Mouse (Mus musculus): ENCODE data around the gene Mroh8.
"Not testable (repeated sequence)": the region's sequence is repeated elsewhere in the genome, so short reads cannot be mapped to it uniquely, and the experiment has no call there.

The Mroh8 gene

DNA sequence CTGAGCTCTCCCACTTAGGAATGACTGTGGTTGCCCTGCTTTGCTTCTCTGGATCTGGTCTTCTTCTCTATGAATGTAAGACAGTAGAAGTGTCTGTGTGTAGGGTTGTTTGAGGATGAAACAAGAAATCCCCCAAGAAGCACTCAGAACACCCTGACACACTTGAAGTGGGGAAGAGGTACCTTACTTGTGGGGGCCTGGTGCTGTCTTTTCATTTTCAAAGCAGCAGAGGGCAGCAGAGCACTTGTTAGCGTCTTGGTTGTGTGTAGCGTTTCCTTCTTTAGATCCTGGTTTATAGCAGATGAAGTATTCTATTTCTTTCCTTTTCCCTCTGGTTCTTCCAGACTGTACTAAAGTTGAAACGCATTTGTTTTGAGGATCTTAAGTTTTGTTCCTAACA lies 8.2 kb upstream of the Mroh8 start:
- peak in 1 of 2 experiments; percentile 31 for DNase-seq

DNA sequence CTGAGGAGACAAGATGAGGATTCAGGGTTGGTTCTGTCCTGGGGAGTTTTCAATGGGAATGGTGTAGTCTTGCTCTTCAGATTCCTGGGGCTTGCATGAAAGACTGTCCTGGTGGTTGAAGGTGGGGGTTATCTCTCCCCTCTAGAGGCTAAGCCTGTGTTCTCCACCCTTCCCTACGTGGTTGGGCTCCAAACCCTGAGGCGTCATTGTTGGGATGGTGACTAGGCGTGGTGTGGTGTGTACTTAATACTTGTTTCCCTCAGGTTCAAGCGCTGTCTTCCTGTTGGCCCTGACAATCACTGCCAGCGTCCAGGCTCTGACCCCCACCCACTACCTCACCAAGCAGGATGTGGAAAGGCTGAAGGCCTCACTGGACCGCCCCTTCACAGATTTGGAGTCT lies 4.0 kb upstream of the Mroh8 start:
- no peak for DNase-seq

DNA sequence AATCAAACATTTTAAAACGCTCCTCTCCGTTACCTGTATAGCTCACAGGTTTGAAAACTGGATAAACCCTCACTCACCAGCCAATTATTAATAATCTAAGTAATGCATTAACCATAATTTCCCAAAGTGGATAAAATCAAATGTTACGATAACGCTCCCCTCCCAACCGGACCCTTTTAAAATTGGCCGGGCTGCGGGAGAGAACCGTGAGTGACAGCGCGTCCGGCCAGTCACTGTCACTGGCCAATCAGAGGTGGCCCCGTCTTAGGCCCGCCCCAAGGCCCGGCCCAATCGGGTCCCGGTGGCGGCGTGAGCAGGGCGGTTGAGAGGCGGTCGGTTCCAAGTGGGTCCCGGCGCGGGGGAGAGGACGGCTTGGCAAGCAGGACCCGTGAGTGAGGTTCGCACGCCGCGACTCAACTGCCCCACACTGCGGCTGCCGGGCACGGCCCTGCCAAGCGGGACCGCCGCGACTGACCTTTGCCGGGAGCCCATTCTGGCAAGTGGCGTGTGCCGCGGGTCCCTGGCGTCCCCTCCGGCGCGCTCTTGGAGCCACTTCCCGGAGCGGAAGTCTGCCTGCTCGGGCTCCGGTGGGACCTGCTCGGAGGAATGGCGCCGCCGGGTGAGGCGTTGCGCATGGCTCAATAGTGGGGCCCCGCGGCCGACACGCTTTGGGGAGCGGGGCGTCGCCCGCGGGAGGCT lies 483 bp downstream of the Mroh8 start, which contains the start of gene Rpn2:
Gene Rpn2 (plus strand): TSS at position 301 of the 699 bp plus-strand sequence.
- peak; percentile 92 to 95 for DNase-seq

DNA sequence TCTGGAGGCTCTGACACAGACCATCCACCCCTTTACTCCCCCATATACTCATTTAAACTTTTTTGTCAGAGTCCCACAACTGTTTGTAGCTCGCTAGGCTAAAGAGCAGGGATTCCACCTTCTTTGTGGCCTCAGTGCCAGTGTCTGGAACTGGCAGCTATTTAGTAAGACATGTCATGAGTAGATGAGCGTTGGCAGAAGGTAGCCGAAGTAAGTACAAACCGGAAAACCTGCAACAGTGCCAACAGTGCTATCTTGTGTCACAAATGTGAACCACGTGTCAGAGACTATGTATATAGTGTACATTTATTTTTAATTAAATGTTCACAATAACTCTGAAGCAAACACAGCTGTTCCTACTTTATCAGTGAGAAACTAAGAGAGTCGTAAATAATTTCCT lies 15.5 kb downstream of the Mroh8 start:
- no peak for DNase-seq

DNA sequence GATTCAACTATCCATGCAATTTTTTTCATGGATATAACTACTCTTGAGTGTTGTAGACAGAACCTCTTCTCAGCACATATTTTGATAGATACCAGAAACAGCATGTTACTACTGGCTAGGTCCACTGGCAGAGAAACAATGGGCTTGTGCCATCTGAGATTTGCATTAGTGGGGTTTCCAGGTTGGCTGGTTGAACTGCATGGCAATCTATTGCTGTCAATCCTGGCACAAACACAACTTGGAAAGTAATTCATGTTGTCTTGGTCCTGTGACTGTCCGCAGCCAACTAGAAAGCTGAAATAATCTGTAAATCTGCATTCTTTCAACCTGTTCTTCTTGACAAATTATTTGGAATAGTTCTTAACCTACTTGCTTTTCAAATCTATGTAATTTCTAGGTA lies 16.2 kb downstream of the Mroh8 start:
- no peak for DNase-seq

DNA sequence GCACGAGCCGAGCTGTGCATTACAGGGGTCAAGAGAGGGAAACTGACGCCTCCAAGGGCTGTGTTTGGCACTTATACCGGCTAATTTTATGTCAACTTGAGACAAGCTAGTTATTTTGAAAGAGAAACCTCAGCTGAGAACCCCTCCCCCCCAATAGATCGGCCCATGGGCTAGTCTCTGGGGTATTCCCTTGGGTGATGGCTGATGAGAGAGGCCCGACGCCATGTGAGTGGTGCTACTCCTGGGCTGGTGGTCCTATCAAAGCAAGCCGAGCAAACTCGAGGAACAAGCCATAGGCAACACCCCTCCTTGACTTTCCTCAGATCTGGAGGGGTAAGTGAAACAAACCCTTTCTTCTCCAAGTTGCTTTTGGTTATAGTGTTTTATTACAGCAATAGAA lies 16.8 kb downstream of the Mroh8 start:
- no peak for DNase-seq

DNA sequence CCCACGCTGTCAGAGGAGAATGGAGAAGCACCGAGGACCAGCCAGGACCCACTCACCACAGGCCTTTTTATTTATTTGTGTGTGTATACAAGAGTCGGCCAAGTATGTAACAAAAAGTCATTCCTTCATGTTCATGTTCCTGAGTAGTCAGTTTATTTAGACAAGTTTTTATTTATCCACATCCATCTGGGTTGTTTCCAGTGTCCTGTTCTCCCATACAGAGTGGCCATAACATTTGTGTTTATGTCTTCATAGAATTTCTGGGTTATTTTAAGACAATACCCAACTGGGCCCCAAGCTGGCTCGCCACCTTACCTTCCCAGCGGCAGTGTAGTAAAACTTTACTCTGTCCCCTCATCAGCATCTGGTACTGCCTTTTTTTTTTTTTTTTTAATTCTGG lies 17.4 kb downstream of the Mroh8 start:
- no peak for DNase-seq

DNA sequence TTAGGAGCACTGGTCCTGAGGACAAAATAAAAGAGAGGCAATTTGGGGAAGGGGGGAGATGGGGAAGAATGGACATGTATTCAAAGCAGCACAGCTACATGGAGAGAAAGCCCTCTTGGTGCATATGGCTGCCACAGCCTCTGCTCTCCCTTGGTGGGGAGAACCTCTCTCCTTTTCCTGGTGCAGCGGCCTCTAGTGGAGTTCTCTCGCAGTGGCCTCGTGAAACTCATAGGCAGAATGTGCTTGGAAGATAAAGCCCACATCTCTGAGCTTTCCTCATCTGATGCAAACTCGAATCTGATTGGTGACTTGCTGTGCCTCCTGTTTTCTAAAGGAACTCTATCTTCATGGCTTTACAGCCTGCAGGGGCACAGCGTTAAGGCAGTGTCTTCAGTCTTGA lies 19.6 kb downstream of the Mroh8 start:
- peak; percentile 28 to 70 for DNase-seq

DNA sequence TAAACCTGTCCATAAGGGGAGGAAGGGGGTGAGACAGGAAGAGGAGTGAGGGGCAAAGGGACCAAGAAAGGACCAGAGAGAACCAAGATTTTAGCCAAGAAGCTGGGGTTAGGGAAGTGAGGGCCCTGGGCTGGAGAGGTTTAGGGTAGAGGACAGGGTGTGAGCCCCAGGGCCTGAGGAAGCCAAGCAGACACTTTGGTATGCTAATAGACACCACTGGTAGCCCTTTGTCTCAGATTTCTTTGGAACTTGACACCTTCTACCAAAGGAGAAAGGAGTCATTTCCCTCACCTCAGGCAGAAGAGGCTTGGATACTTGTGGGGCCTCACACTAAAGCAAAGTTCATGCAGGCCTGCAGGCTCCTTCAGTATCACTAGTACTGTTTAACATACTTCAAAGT lies 31.2 kb downstream of the Mroh8 start:
- no peak for DNase-seq

GRCm38 (mm10) chr2:157245603-157246002 lies 33.7 kb downstream of the Mroh8 start:
- DNase-seq, result no peak

DNA sequence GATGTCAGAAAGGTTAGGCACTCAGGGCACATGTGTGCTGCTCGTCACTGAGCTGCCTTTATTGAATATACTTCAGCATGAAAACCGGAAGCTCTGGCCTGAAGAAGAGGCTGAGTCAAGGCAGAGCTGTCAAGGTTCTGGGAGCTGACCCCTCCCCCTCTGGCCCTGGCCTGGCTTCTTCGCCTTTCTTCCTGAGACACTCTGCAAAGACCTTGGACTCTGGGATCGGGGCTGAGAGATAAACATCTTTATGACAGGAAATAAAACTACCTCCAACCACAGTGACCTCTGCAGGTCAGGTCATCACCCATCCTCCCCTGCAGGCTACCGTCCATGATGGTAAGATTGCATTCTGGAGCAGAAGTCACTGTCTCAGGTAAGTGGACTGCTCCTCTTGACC lies 34.3 kb downstream of the Mroh8 start:
- DNase-seq, result no peak

- DNase-seq, result no peak
Observed at GRCm38 (mm10) chr2:157235946-157236345, 43.4 kb downstream of the Mroh8 start.

GRCm38 (mm10) chr2:157221916-157222315 lies 57.4 kb downstream of the Mroh8 start:
- DNase-seq, result not testable (repeated sequence)

DNA sequence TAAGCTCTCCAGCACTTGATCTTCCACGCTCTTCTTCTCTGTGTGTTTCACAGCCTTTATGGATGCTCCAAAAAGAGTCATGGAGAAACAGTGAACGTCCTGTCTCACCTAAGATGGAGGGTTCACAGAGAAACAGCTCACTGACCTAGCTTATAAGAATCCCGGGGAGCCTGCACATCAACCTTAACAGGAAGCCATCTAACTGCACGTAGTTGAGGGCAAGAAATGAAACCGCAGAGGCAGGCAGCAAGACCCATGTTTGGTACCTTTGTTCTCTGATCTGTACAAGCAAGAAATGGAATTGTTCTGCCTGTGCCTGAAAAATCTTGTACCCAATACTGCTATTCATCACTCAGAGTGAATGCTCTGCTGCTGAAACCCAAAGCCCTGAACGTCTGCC lies 59.2 kb downstream of the Mroh8 start:
- DNase-seq, result no peak

DNA sequence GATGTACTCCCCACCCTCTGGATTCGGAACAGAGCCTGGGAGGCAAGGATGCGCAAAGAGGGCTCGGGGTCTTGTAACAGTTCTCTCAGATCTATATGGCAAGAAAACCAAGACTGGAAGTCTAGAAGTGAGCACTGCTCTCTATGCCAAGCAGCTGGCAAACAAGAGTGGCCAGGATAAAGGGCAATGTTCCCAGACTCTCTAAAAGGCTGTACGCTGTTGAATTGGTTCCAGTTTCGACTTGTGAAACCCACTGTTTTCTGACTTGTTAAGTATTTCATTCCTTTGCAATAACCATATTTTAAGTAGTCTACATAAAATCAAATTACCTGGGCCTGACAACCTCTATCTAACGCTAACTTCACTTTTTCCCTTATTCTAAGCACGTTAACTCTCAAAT lies 67.6 kb downstream of the Mroh8 start:
- DNase-seq, result no peak

GRCm38 (mm10) chr2:157204366-157205218 lies 74.8 kb downstream of the Mroh8 start, which contains the start of gene Rbl1:
TSS of gene Rbl1 (minus strand) at chr2:157204534.
- peak; percentile 82 to 93 for DNase-seq

DNA sequence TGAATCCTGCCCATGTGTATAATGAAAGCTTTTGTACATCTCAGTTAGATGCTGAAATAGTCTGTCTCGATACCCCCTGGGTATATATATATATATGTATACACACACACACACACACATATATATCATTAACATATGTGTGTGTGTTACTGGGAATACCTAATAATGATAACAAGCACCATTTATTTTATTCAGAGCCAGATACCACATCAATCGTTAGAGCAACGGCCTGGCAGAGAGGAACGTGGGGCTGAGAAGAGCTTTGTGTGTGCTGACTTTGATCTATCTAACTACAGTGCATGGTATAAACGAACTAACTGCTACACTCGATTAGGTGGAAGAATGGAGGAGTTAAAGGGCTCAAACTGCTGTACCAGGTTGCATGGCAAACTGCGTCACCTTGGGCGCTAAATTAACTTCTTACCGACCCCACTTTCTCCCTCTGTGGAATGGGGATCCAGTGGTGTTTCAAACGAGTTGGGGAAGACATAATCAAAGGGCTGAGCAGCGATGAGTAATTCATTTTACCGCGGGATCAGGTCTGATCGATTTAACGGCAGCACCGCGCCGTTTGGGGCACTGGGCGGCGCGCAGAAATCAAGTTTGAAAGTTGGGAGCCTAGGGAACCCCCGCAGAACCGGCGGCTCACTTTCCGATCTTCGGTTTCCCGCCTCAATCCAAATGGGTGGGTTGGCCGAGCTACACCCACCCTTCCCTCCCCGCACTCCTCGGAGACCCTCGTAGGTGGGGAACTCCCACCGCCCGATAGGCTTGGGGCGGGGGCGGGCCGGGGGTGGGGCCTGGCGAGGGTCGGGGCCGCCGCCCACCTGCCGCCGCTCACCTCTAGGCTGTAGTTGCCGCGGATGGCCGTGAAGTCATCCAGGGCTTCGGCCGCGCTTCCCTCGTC lies 75.6 kb downstream of the Mroh8 start:
- DNase-seq, result peak; percentile 21 to 52

DNA sequence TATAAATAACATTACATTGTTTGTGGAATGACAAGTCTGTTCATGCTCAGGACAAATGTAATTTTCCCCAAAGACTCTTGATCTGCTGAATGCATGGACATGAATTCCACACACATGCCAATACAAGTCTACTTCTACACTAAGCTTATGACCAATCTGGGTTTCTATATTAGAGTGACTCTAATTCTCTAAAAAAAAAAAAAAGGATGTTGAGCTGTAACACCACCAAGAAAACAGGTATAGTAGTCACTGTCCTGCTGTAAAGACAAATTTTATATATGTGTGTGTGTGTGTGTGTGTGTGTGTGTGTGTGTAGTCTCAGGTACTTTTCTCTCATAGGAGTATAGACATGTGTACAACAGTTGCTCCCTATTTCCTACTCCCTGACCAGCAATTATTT lies 76.3 kb downstream of the Mroh8 start:
- DNase-seq, result no peak

GRCm38 (mm10) chr2:157202361-157202760 lies 77.0 kb downstream of the Mroh8 start:
- DNase-seq, result no peak

DNA sequence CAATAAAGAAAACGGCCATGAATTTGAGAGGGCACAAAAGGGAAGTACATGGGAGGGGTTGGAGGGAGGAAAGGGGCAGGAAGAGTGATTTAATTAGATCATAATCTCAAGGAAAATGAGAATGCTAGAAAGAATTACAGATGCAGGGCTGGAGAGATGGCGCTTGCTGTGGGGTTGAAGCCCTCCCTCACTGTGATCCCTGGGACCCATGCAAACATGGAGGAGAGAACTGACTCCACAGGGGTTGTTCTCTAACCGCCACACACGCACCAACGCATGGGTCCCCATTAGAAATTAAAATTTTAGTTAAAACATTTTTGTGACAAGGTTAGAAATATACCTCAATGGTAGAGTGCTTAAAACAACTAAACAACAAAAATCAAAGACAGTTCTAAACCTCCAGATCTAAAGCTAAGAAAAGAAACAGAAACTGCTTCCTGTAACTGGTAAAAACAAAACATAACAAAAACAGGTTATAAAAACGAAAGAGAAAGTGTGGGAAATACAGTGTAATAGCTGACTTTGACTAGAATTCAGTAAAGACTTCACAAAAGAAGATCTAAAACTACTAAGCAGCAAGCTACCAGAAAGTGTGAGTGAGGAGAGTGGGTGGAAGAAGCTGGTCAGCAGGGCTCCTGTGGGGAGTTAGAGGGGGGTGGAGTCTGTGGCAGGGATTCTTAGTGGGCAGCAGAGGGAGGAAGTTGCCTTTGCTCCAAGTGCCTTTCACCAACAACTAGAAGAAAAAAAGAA lies 78.1 kb downstream of the Mroh8 start:
- DNase-seq, result peak; percentile 35 to 42

DNA sequence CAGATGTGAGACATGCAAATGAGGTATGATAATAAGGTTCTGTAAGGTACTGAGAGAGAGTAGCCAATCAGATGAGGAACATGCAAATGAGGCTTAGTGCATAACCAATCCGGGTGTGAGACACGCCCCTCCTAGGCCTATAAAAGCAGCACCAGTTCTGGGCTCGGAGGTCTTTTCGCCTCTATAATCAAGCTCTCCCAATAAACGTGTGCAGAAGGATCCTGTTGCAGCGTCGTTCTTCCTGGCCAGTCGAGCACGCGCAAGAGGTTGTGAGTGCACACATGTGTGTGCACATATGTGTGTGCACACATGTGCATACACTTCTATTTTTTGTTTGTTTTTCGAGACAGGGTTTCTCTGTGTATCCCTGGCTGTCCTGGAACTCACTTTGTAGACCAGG lies 80.9 kb downstream of the Mroh8 start:
- DNase-seq, result not testable (repeated sequence)

DNA sequence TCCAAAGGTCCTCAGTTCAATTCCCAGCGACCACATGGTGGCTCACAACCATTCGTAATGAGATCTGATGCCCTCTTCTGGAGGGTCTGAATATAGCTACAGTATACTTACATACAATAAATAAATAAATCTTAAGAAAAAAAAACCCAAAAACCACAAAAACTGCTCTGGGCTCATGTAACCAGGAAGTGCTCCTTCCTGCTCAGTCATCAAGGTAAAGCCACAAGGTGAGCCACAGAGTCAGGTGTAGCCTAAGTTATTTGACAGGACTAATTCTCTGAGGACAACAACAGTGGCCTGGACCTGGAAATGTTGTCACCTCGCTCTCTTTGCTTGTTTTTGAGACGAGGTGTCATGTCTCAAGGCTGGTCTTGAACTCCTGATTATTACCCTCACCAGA lies 88.7 kb downstream of the Mroh8 start:
- no peak for DNase-seq

Data from spleen, adult 18-20 months (tissue).